Mouse (Mus musculus) retina, adult 2 months (tissue): ENCODE results near the gene Pdzd9.

Source experiments
- DNase-seq: peaks from one replicate; pipeline ENCODE4 v3.0.0-alpha.2; 2012; ENCODE audit warnings: low read depth, low spot score

Gene Pdzd9

DNA sequence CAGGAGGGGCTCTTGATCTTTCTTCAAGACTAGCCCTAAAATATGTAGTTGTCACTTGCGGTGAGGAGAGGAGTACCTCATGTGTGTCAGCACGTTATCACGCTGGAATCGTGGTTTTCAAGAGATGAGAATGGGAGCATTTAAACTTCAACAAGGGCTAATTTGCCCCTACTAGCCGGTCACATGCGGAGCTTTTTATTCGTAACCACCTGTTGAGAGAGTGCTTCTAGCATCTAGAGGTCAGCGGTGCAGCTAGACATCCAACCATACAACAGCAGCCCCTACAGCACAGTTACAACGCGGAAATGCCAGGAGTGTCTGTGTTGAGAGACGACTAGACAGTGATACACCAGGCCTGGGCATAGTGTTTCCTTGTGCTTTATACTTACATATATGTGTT is 34.3 kb downstream of the Pdzd9 start:
- no peak for DNase-seq

- no peak for DNase-seq
Observed at GRCm38 (mm10) chr7:120635362-120635781, 34.8 kb downstream of the Pdzd9 start.

GRCm38 (mm10) chr7:120634711-120635361 is 35.3 kb downstream of the Pdzd9 start, which contains the start of gene Uqcrc2:
Gene Uqcrc2, plus strand, starts transcription at chr7:120635176.
- peak; percentile 75 for DNase-seq

DNA sequence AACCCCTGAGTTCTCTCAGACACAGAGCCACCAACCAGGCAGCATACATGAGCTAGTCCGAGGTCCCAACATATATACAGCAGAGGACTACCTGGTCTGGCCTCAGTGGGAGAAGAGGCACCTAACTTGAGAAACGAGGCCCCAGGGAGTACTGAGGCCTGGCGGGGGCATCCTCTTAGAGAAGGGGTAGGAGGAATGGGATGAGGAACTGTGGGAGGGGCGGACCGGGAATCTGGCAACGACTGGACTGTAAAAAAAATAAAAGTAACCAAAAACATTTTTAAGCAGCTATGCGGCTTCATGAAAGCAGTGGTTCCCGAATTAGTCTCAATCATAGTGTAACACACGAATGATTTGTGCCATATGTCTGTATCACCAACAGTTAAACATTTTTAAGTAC is 35.8 kb downstream of the Pdzd9 start:
- DNase-seq = no peak

DNA sequence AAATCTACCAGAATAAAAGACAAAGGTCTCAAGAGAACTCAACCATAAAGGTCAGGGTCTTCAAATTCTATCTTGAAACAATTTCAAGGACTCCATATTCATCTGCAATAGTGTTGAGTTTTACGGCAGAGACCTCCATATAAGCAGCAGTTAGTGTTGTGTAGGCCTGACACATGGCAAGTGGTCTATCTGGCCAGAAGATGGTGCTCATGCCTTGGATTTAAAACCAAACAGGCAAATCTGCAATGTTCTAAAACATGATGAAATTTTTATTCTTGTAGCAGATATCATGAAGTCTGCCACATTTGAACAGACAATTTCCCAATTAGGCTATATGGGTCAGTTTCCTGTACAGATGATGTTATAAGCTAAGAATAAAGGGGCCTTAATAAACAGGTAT is 37.6 kb downstream of the Pdzd9 start:
- DNase-seq = no peak

GRCm38 (mm10) chr7:120620841-120621240 is 49.3 kb downstream of the Pdzd9 start:
- DNase-seq = no peak

- DNase-seq = no peak
Observed at GRCm38 (mm10) chr7:120620075-120620771, 49.9 kb downstream of the Pdzd9 start.
